Mouse (Mus musculus) kidney, postnatal 14 days (tissue): ENCODE data around the gene Nfe2.
A peak's percentile ranks its signal among the peaks of the same experiment; 100 is the strongest.
"Not testable (repeated sequence)": the region's sequence is repeated elsewhere in the genome, so short reads cannot be mapped to it uniquely, and the experiment has no call there.

Experiments
- DNase-seq: peaks from one replicate; pipeline ENCODE4 v3.0.0; 2022; ENCODE audit warnings: mixed read lengths

Nfe2 gene

DNA sequence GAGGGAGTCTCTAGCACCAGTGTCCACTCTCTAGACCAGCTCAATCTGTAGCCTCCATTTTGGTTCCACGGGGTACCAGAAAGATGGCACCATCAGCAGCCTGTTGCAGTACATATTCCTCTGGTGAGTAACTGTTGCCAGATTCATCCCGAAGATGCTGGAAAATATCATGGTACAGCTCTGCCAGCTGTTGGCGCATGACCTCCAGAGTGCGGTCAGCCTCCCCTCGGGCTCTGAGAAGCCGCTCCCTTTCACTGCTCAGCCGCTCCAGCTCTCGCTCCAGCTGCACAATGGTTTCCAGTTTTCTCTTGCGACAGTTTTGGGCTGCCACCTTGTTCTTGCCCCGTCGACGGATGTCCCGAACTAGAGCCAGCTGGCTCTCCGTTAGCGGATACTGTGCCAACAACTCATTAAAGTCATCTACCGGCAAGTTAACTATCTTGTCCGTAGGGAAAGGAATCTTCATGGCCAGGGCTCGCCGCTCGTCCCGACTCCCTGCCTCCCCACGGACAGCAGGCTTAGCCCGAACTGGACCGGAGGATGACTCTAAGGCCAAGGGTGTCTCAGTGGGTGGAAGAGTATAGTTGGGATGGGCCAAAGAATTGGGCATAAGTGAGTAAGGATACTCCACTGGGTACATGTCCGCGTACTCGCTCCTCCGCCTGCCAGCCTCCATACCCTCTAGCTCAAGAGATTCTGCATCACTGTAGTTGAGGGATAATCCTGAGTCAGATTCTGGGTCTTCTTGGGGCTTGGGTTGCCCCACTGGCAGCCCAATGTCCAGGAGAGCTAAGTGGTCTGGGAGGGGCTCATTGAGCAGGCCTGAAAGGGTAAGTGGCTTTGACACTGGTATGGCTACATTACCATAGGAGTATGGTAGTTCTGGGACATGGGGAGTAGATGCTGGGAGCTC lies 9.5 kb downstream of the Nfe2 start:
- DNase-seq: peak; percentile 20

DNA sequence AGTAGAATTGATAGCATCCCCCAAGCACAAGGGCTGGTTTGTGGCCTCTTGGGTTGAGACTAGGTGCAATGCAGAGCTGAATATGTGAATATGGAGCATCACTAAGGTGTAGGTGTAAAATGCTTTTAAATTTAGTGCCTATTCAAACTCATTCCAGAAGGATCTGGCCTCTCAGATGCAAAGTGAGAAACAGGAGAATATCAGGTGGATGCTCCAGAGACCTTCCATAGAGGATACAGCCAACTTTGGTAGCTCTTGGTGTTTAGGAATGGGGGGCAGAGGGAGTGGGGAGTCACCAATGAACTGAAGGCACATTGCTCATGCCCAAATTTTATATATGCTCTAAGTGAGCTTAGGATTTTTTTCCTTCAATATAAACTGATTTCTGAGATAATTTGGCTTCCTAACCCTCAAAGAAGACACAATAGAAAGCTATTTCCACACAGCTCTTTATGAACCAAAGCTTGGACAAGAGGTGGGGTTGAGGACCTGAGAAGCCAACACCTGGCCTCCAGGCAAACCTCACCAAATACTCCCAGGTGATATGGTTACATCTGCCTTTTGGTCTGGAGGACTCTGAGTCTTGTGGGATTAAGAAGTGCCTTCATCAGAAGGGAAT lies 10.3 kb downstream of the Nfe2 start:
- DNase-seq: no peak

DNA sequence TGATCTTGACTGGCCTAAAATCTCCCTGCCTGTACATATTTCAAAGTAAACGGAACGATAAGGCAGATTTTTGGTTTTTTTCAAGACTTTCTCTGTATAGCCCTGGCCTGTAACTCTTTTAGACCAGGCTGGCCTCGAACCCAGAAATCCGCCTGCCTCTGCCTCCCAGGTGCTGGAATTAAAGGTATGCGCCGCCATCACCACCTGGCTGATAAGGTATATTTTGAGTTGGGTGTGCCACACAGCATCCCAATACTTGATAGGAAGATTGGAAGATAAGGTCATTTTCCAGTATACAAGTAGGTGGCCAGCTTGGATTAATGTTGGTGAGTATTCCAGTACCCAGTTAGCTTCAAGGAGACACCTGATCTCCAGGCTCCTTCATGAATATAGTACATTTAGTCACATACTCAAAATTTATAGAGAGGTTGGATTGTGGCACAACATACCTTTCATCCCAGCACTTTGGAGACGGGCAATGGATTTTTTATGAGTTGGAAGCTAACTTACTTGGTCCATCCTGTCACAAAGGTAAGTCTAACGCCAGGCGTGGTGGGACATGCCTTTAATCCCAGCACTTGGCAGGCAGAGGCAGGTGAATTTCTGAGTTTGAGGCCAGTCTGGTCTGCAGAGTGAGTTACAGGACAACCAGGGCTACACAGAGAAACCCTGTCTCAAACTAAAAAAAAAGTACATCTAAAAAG lies 11.0 kb downstream of the Nfe2 start:
- DNase-seq: no peak

DNA sequence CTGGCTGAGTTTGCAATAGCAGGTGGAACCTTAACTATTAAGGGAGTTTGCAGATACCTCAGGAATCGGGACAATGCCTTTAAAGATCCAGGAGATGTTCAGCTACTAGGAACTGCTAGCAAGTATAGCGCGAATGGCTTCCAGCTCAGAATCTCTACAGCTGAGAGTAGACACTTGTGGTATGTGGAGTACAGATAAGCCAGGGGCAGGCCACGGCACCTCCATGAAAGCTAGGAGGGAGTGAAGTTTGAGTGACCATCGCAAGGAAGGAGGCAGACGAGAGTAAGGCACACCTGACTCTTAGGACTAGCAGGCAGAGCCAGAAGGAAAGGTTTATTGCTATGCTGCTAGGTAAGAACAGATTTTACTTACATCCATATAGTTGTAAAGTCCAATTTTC lies 12.6 kb downstream of the Nfe2 start:
- no peak for DNase-seq

DNA sequence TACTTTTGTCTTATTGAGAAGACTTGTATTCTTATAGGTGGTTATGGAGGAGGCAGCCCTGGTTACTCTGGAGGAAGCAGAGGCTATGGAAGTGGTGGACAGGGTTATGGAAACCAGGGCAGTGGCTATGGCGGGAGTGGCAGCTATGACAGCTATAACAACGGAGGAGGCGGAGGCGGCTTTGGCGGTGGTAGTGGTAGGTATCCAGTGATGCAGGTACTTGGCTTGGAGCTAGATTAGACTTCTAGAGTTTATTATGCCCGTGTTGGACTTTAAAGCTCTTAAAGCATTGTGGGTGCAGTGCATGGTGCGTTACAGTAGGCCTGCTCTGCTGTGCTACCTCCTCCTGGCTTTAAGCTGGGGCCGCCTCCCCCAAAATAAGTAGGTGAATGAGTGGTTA lies 15.3 kb downstream of the Nfe2 start:
- DNase-seq: no peak

DNA sequence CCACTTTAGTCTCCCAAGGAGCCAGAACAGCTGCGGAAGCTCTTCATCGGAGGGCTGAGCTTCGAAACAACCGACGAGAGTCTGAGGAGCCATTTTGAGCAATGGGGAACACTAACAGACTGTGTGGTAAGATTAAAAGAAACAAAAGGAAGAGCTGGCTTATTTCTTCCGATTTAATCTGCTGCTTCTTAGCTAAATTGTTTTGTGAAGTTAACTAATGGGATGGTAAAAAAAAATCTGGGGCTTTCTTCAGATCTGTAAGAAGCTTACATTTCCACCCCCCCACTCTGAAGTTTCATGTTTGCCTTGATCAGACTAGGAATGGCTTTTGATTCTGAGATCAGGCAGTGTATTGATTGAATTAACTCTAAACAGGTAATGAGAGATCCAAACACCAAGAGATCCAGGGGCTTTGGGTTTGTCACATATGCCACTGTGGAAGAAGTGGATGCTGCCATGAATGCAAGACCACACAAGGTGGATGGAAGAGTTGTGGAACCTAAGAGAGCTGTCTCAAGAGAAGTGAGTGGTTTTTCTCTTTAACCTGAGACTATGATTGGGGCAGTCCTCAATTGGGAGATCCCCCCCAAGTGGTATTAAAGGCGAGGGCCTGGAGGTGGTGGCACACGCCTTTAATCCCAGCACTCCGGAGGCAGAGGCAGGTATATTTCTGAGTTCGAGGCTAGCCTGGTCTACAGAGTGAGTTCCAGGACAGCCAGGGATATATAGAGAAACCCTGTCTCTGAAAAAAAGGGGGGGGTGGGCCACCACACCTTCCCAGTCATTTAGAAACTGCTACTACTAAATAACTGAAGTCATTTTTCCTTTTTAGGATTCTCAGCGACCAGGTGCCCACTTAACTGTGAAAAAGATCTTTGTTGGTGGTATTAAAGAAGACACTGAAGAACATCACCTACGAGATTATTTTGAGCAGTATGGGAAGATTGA lies 16.9 kb downstream of the Nfe2 start:
- not testable (repeated sequence) for DNase-seq

DNA sequence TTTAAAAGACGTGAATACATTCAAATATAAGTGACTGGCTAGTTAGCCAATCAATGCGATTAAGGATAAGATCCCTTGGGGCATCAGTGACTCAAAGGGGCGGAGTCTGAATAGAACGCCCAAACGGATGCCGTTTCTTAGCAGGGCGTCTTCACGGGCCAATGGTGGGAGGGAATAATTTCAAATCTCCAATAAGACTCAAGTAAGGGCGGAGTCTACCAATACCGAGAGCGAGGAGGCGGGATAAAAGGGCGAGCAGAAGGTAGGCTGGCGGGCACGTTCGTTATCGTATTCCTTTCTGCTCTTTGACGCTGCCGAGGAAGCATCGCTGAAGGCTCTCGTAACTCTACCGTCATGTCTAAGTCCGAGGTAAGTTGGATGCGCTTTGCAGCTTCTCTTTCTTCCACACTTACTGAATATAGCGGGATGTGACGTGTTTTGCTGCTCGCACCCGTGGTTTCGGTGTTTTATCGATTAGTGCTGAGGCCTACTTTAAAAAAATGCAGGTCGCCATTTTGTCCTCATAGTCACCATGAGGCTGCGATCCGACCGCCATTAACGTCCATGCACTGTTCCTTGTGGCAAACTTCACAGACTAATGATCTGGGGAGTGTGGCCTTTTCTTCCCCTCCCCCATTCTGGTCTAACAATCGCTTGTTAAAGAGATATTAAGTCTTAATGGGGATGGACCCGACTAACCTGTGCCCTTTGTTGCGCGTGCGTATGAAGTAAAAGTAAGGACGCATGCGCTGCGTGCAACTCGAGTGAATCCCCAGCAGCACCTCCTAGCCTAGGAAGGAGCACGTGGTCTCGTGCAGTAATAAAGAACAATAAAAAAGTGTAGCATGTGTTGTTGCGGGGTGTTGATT lies 17.8 kb downstream of the Nfe2 start, which contains the start of gene Hnrnpa1:
TSS of gene Hnrnpa1 (plus strand) at position 273 of the 869 bp plus-strand sequence.
- peak; percentile 96 for DNase-seq

DNA sequence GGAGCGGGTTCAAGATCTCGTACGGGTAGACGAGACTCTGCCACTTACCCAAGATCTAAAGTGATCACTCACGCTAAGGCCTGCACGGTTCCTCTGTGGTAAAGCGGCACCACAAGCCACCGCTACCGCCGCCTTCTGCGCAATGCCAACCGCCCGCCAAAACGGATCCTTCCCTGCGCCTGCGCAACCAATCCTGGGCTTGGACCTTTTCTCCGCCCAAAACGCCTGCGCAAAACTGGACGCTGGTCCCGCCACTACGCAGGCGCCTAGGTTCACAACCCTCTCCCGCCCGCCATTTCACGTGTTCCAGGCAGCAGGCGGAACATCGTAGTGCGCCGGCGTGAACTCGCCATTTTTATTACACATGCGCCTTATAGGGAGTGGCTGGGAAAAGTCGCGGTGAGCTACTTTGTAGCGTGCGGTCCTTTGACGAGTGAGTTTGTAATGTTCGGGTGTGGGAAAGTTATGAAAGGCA lies 18.5 kb downstream of the Nfe2 start, which contains the start of gene Cbx5:
TSS of gene Cbx5 (minus strand) at position 132 of the 475 bp plus-strand sequence.
- peak; percentile 99 for DNase-seq

DNA sequence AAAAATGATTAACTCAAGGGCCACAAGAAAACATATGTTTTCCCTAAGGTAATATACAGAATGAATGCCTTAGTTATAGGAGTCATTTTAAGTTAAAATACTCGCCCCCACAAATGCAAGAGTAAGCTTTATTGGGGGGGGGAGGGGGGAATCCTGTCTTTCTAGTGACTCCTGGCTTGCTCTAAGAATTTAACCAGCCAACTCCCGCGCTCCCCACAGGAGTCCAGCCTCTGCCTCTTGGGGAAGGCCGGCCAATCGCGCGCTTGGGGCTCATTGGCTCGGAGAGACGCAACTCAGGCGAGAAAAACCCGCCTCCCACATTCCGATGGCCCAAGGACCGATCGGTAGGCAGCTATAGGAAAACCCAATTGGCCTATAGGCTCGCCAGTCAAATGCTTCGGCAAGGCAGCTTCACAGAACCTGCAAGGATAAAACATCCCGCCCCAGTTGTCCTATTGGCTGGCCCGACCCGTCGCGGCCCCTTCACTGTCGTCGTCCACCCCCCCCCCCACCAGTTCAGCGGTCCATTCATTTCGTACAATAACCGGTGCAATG lies 19.0 kb downstream of the Nfe2 start:
- peak; percentile 97 for DNase-seq

DNA sequence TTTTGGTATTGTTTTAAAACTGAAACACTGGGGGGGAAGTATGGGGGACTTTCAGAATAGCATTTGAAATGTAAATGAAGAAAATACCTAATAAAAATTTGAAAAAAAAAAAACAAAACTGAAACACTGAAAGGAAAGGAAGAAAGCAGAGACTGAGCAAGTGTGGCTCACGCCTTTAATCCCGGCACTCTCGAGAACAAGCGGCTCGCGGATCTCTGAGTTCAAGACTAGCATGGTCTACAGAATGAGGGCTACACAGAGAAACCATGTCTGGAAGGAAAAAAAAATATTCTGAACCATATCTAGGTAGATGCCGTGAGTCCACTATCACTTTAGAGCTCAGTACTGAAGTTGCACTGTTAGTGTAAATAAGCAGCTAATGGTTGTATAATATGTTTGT lies 20.9 kb downstream of the Nfe2 start:
- DNase-seq: no peak

DNA sequence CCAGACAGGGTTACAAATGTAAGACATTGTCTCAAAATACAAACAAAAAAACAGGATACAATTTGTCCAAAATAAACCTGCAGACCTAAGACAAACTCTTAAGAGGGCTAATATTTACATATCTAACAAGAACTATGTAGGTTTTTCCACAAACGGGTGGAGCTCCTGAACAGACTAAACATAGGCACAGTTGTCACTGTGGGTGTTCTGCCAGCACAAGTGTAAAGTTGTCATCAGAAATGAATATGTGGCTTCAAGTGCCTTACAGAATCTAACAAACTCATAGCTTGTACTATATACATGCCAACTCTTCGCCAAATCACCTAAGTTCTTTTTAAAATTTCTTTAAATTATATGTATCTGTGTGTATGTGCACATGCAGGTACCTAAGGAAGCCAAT lies 25.1 kb downstream of the Nfe2 start:
- no peak for DNase-seq

DNA sequence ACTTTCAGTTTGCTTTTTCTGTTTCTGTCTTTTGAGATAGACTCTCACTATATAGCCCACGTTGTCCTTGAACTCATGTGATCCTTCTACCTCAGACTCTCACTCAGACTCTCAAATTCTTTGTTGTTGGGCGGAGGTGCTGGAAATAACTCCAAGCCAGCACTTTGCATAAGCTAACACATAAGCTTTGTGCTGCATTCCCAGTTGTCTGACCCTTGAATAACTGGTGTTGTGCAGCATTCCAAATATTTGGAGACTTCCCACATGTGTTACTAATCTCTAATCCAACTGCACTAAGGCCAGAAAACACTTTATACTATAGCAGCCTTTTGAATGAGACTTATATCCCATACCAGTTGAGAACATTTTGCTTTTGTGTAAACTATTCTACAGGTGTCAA lies 29.3 kb downstream of the Nfe2 start:
- peak; percentile 30 for DNase-seq

DNA sequence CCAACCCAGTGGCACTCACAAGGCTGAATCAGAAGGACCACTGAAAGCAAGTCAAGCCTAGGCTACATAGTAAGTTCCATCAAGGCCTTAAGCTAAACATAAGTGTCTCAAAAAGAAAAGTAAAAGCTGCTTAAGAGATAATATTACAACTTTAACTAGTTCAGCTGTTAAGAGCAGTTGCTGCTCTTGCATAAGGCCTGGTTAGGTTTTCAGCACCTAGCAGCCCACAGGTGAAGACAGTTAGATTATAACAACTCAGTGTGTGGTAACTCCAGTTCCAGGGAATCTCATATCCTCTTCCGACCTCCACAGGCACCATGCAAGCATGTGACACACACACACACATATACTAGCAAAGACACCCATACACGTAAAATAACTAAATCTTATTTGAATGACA lies 30.6 kb downstream of the Nfe2 start:
- no peak for DNase-seq

DNA sequence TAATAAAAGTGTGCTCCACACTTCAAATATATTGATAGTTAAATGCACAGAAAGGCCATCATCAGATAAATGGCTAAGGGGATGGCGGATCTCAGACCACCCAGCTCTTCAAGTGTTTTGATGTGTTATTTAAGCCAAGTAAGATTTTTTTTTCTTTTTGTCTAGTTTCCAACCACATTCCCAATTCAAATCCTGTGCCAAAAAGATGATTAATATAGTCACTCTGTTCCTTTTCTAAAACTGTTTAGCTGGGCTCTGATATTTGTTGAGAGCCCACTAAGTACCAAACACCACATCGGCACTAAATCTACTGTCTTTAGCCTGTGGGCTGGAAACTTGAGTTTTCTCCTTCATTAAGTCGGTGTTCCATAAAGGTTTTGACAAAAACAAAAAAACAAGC lies 31.2 kb downstream of the Nfe2 start:
- DNase-seq: no peak

DNA sequence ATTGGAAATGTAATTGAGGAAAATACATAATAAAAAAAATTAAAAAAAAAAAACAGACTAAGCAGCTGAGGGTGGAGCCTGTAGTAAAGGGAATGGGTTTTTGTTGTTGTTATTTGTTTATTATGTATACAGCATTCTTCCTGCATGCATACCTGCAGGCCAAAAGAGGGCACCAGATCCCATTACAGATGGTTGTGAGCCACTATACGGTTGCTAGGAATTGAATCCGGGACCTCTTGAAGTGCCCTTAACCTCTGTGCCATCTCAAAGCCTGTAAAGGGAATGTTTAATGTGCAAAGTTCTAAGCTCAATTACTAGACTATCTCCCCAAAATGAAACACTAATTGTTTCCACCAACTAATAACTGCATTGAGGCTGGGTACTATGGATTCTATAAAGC lies 34.0 kb downstream of the Nfe2 start:
- DNase-seq: no peak

DNA sequence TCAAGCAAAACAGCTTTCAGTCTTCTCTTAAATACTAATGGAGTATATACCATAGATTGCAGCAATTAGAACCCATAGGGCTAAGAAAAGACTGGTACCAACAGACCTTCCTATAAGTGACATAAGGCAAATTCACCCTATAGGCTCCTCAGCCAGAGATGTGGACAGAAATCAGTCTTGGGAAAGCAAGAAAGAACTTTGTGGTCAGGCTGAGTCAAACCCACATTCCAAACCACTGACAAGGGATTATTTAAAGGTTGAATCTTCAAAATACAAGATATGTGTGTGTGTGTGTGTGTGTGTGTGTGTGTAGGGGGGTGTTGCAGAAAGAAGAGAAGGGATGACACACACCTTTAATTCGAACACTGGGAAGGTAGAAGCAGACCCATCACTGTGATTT lies 36.8 kb downstream of the Nfe2 start:
- no peak for DNase-seq

DNA sequence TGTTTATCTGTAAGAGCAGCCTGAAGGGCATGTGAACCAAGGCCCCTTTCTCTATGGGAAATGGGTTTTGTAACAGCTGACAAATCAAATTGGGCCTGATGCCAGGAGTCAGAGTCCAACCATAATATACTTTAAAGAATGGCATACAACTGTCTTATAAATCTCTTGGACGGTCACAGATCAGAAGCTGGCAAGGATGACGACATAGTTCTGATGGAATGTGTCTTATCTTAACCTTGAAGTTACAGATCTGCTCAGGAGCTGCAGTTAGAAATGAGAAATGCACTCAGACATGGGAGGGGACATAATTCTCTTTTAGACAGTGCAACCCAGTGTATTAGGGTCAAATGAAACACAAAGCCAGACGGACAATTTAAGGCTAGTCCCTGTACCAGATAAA lies 37.4 kb downstream of the Nfe2 start:
- DNase-seq: peak; percentile 39

DNA sequence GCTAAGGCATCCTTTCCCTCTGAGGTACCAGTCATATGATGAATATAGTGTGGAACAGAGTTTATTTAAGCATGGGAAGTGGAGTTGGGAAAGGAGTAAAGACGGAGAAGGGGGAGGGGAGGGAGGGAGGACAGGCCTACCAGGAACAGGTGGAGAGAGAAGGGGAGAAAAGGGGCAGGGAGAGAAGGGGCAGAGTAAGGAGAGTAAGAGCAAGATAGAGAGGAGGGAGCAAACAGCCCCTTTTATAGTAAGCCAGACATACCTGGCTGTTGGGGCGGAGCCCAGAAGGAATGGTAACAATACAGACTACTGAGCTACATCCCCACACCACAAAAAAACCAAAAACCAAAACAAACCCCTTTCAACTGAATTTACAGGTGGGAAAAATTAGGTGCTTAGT lies 42.2 kb downstream of the Nfe2 start:
- no peak for DNase-seq

DNA sequence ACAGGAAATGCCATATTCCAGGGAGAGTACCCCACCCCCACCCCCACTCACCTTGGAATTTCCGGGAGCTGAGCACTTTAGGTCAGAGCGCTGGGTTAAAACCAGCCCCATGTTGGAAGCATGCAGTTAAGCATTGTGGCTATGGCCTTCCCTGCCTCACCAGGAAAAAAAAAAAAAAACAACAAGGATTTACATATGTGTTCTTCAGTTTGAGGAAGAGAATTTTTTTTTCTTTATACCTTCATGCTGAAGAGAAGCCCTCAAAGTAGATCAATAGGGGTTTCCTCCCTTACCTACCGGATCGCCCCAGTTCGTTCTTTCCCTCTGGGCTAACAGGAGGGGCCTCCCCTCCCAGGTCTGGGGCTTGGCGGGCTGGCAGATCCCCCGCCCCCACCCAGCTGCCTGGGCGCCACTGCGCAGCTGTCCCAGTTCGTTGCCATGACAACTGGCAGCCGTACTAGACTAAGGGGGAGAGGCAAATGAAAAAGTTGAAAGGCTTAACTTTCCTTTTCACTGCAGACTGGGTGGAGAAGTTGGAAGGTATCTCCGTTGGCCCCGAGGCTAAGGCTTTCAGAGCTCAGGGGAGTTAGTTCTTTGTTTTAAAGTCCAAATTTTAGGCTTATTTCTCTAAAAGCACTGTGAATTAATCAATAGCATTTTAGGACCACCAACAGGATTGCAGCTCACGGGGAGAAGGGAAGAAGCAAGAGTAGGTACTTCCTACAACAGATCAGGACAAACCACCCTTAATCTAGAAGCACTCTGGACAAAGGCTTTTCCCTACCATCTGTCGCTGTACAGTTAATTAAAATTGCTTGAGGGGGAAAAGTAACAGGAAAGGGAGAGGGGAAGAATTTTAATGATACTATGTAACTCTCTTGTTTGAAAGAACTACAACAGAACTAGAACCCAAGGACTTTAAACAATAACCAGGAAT lies 43.0 kb downstream of the Nfe2 start:
- peak; percentile 94 for DNase-seq

DNA sequence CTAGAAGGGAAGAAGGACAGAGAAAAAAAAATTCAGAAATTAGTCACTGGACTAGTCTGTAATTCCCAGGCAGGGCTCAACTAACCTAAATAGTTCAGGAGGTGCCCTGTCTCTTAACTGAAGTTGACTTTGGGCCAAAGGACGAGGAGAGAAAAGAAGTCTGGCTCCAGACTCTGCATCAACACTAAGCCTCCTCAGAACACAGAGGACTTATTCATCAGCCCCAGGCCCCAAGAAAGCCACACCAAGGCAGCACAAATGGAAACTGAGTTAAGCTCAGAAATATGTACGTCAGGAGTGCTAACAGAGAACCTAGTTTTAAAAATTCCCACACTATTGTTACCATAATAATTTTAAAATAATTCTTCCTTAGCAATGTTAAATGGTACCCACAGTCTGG lies 44.1 kb downstream of the Nfe2 start:
- DNase-seq: no peak
